Mouse (Mus musculus): Measurements from ENCODE around the gene Prrg2.

The Prrg2 gene

DNA sequence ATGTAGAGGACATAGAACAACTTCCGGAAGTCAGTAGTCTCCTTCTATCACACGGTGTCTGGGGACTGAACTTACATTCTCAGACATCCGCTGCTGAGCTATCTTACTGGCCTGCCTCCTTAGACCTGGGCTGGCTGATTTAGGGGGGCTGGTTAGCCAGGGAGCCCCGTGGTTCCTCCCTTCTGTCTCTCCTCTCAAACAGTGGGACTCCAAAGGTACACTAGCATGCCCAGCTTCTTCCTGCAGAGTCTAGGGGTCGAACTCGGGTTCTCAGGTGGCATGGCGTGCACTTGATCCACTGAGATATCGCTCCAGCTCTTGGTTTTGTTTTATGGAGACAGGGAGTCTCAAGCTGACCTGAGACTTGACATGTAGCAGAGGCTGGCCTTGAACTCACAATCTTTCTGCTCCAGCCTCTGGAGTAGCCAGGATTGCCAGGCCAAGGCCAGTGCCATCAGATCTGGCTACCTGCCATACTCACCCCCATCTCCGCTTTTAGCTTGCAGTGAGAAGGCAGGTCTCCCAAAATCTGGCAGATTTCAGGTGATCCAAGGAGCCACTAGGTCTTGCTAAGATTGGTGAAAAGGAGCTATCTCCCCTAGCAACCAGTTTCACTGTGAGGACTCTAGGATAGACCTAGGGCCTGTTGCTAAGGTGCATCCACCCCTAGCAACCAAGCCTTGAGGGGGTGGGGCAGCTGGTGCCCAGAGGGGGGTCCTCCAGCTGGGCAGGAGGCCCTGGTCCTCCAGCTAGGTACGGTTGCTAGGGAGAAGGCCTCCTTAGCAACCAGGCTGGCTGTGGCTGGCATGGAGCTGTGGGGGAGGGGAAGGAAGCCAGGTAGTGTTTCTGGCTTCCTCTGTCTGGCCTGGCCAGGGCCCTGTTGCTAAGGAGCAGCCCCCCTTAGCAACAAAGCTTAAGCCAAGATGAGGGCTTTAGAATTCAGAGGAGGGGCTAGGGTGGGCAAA lies 3.6 kb downstream of the Prrg2 start:
- DNase-seq (ENCODE audit: low read depth, low spot score): peak; percentile 69

DNA sequence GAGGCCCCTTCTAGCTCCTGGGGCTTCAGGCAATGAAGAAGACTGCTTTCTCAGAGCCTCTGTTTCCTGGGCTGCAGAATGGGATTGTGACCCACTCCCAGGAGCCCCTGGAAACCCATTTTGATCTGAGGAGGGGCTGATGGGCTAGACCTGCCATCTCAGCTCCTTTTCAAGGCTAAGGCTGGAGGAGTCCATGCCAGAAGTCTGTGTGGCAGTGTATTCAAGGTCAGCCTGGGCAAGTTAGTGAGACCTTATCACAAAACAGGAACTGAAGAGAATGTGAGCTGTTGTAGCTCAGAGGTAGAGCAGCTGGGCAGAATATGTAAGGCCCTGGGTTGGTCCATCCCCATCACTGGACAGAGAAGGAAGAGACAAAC lies 5.5 kb downstream of the Prrg2 start:
- DNase-seq (ENCODE audit: low read depth, low spot score): no peak

DNA sequence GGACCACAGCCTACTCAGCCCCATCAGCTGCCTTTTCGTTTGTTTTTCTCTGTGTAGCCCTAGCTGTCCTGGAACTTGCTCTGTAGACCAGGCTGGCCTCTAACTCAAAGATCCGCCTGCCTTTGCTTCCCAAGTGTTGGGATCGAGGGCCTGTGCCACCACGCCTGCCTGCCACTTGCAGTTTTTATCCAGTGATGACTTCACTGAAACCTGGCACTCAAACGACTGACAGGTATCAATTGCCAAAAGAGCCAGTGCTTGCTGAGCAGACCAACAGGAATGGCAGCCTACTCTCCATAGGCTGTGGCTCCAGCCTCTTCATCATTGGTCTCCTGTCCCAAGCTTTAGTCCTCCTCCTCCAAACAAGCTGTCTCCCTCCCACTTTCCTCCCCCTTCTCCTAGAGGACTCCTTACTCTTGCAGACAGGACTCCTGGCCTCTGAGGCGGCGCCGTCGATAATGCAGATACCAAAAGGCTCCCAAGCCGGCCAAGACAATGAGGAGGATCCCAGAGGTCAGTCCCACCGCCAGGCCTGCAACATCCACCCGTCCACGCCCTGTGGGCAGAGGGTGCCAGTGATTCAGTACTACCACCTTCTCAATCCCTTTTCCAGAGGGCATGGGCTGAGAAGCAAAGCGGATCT lies 6.0 kb downstream of the Prrg2 start:
- no peak for DNase-seq (ENCODE audit: low read depth, low spot score)

DNA sequence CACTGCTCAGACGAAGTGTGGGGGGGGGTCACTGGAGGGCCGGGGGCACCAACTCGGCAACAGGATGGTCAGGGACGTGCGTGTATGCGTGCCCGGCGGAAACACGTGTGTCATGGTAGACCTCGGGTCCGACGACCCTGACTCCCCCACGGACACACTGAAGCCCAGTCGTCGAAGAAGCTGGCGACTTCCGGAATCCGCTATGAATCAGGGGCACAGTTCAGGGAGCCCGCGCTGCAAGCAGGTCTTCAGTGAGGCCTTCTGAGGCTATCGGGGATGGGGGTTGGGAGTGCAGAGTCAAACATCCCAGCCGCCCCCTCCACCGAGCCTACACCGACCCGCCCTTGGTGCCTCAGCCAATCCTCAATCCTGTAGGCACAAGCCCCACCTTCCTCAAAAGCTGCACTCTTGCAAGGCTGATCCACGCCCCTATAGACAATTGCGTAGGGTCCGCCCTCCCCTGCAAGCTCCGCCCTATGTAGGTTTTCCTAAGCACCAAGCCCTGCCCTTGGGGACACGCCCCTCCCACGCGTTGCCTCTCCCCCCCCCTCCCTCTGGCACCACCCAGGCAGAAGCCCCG lies 8.5 kb downstream of the Prrg2 start:
- DNase-seq (ENCODE audit: low read depth, low spot score): peak; percentile 100

DNA sequence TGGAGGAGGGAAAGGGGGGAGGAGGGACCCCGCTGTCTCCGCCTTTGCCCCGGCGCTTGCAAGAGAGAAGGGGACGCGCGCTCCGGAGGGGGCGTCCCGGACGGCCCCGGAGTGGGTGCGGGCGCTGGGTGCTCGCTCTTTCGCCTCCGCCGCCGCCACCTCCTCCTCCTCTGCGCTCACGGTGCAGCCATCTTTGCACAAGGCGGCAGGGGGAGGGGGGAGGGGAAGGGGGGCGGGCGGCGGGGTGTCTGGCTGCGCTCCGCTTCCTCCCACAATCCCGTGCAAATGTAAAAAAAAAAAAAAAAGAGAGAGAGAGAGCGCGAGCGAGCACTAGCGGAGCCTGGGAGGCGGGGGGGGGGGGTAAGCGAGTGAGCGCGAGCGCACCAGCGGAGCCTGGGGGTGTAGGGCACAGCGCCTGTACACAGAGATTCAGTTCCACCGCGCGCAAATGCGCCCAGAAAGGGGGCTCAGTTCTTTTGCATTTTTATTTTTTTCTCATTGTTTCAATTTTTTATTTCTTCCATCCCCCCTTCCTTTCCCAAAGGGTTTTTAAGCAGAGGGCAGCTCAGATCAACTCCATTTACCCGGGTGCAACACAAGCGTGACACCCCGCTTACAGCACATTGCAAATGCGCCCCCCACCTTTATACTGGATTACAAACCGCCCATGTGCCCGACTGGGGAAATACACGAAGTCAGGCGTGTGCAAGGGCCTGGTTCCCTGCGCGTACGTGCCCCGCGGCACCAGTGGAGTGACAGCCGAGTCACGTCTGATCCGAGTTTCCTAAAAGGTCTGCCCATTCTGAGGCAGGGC lies 9.2 kb downstream of the Prrg2 start:
- peak; percentile 79 for DNase-seq (ENCODE audit: low read depth, low spot score)

DNA sequence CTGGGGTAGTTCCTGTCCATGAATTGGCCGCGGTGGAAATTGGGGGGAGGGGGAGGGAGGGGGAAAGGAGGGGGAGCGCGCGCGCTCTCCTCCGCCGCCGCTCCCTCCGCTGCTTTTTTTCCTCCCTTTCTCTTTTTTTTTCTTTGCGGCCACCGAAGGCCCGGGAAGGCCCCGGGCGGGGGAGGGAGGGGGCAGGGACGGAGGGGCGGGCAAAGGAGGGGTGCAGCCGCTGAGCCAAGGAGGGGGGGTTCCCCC lies 9.7 kb downstream of the Prrg2 start, which contains the start of gene Prr12:
TSS of gene Prr12 (minus strand) at position 20 of the 255 bp plus-strand sequence.
- DNase-seq (ENCODE audit: low read depth, low spot score): no peak

DNA sequence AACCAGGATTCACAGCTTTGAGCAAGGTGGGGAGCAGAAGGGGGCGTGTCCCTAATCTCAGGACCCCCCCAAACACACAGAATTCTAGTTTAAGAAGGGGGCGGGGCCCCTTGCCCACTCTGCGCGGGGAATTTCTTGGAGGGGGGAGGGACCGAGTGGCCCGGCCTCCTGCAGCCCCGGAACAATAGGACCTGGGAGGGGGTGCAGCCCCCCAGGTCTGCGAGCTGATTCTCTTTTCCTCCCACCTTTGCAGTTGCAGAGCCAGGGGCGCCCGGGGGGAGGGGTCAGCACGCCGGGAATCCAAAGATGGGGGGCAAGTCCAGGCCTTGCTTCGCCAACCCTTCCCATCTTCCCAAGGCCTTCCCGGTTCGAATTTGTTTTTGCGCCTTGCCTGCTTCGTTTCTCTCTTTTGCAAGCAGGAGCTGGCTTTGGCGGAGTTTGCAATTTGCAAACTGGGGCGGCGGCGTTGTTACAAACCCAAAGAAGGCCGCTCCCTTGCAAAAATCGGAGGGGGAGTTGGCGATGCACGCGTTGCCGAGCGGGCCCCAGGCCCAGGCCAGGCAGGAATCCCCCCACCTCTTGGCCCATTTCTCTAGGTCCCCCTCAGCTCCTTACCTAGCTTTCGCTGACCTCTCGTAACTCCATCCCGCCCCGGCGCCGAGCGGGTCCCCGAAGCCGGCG lies 10.2 kb downstream of the Prrg2 start:
- DNase-seq (ENCODE audit: low read depth, low spot score): peak; percentile 68

DNA sequence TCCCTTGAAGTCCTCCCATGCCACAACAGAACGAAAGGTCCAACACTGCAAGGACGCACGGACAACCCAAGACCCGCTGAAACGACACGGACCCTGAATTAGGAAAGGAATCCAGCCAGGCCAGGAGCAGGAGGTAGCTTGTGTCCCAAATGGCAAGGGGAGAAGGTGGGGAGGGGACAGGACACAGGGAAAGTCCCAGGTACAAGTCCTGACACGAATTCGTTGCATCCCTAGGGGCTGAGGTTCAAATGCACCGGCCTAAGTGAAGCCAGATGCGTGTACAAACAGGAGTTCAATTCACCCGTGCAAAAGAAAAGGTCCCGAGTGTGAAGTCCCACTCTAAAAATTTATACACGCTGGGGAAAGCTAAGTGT lies 10.9 kb downstream of the Prrg2 start:
- DNase-seq (ENCODE audit: low read depth, low spot score): no peak

DNA sequence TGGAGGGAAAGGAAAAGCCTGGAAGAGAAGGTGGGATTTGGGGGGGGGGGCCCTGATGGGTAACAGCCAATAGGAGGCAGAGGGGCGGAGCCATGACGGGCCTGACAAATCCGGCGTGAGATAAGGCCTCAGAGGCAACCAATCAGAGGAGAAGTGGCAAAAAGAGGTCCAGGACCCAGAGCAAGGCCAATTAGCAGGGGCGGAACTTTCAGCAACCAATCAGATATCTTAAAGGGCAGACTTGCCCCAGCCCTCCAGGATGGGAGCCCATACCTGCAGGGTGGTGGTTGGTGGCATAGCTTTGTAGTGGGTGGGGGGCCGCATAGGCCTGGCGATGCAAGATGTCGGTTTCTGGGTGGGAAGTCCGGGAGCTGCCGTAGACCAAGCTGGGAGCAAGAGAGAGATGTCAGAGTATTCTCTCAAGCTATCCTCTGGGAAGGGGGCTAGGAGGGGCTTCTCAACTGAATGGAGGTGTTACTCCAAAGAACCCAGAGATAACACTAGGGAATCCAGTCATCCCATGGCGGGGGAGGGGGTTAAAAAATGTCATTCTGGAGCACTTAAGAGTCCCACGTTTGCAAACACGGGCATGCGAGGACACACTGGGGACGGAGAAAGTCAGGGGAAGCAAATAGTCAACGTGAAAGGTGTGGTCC lies 11.4 kb downstream of the Prrg2 start:
- DNase-seq (ENCODE audit: low read depth, low spot score): peak; percentile 99

DNA sequence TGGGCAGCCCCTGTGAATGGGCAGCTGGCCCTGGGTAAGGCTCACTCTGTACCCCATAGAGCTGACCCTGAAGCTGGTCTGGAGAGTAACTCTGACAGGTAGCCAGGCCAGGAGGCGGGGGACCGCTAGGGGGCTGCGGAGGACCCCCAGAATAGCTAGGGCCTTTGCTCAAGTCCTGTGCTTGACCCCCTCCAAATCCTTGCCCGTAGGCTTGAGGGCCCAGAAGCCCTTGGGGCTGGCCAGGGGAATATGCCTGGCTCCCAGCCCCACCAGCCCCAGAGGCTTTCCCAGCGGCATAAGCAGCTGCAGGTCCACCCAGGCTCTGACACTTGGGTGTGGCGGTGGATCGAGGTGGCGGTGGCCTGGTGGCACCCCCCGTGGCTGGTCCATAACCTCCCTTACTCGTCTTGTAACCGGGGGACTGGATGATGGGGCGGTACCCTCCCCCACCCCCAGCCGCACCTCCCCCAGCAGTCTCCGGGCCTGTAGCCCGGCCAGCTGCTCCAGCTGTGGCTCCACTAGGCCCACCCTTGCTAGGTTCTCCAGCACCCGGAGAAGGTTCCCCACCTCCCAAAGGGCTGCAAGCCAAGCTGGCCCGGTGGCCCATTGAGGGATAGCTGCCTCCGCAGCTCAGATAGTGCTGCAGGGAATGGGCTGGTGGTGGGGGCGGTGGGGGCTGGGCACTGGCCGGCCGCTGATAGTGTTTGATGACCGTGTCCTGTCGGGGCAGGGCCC lies 13.4 kb downstream of the Prrg2 start:
- DNase-seq (ENCODE audit: low read depth, low spot score): no peak

DNA sequence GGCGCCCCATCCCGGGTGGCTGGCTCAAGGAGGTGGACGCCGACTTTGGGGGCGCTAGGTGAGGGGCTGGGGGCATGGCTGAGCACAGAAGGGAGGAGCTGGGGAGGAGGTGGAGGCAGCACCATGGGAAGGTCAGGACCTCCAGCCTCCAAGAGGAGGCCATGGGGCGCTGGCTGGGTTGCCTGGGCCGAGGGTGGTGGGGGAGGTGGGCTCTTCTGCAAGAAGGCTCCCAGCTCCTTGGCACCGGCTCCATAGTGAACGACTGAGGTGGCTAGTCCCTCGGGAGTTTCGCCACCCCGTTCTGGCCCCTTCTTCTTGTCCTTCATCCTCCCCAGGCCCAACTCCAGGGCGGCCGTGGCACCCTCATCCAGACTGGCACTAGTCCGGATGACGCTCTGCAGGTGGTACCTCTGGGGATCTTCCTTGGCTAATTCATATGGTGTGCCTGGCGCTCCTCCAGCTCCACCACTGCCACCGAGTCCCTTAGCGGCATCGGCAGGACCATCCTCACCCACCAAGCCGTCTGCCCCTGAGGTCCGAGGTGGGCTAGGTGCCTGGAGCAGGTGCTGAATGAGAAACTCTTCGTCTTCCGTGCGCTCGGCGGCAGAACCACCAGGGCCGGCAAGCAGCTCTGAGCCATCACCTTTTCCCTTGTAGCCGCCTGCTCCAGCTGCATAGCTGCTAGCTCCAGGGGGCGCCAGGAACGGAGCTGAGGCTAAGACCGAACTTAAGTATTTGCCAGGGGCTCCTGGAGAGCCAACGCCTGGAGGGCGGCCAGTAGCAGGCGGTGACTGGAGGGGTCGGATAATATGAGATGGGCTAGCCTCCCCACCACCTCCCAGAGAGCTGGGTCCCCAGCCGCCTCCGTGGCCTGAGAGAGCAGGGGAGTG lies 14.2 kb downstream of the Prrg2 start:
- peak; percentile 55 for DNase-seq (ENCODE audit: low read depth, low spot score)

DNA sequence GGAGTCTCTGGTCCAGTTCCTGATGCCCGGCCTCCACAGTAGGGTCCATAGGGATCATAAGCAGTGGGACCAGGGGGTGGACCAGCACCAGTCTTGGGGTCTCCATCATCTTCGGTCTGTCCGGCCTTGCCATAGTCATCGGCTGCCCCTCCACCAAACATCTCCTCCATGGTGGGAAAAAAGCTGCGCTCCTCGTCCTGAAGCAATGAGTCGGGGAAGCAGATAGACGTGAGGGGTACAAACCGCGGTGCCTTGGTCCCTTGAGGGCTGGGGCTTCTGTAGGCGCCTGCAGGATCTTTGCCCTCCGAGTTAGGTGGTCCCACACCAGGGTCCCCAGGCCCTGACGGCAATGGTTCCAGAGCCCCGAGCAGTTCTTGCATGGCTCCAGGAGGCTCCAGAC lies 15.0 kb downstream of the Prrg2 start:
- DNase-seq (ENCODE audit: low read depth, low spot score): no peak

DNA sequence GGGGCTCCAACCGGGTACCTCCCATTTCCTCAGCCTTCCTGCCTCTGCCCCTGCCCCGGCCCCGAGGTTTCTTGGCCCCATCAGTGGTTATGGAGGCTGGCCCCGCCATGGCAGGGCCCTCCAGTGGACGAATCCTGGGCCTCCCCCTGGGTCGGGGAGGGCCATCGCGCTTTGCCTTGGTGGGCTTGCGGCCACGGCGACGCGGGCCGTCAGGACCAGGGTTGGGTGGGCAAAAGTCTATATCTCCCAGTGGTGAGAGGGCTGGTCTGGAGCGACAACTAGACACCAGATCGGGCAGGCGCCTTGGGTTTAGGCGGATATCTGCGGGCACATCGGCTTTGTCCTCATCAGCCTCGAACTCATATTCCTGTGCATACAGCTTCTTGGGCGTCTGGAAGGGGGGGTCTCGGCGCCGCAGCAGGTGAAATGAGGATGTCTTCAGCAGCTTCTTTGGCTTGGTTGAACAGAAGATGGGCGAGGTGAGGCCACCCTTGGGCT lies 15.6 kb downstream of the Prrg2 start:
- no peak for DNase-seq (ENCODE audit: low read depth, low spot score)

DNA sequence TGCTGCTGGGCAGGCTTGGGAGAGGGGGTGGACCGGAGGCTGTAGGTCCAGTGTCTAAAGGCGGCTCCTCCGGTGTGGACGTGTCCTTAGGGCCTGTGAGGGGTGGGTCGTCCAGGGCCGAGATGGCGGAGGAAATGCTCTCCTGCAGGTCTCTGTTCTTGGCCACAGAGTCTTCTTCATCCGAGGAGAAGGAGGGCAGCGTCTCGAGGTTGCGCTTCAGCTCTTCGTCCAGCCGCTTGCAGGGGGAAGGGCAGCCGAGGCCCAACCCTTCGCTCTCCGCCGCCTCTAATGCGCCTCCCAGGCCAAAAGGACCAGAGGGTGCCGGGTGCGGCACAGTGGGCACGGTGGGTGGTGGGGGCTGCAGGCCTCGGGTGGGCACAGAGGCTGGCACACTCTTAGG lies 16.7 kb downstream of the Prrg2 start:
- DNase-seq (ENCODE audit: low read depth, low spot score): no peak

DNA sequence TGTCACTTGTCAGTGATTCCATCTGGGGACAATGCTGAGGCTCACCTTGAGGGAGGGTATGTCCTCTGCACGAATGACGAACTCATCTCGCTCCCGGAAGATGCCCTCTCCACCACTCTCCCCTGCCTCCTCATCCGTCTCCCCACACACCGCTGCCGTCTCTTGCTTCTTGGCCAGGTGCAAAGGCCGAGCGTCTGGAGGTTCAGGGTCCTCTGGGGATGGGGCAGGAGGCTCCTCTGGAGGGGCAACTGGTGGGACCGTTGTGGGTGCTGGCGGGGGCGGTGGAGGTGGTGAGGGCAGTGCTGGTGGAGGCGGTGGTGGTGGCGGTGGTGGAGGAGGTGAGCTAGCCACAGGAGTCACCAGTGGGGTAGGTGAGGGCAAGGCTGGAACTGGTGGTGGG lies 19.2 kb downstream of the Prrg2 start:
- no peak for DNase-seq (ENCODE audit: low read depth, low spot score)

DNA sequence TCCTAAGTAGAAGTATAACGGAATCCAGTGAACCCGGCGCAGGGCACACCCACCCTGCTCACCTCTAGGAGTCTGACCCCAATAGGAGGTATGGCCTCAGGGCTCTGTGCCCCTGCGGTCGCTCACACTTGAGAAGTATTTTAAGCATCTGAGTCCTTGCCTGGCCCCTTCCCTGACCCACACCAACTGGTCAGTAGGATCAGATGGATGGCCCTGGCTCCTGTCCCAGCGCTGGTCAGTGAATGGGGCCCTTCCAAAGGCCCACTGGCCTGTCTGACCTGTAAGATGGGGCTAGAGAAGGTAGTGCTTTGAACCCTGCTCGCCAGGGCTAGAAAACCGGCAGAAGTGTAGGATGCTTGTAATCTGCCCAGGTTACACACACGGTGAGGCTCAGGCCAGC lies 21.6 kb downstream of the Prrg2 start:
- DNase-seq (ENCODE audit: low read depth, low spot score): no peak

DNA sequence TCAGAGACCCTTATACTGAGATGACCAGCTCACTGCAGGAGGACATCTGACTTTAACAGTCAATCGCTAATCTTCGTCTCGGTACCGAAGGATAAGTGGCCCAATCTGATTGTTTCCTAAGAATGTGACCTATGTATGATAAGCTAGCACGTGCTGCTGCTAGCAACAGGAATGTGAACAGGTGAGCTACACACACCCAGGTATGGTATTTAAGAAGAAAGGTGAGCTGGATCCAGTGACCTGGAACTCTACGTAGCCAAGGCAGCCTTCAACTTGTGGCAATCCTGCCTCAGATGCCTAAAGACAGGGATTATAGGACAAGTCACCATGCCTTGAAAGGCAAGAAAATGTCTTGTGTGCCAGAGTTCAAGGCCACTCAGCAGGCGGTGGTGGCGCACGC lies 24.1 kb downstream of the Prrg2 start:
- no peak for DNase-seq (ENCODE audit: low read depth, low spot score)

DNA sequence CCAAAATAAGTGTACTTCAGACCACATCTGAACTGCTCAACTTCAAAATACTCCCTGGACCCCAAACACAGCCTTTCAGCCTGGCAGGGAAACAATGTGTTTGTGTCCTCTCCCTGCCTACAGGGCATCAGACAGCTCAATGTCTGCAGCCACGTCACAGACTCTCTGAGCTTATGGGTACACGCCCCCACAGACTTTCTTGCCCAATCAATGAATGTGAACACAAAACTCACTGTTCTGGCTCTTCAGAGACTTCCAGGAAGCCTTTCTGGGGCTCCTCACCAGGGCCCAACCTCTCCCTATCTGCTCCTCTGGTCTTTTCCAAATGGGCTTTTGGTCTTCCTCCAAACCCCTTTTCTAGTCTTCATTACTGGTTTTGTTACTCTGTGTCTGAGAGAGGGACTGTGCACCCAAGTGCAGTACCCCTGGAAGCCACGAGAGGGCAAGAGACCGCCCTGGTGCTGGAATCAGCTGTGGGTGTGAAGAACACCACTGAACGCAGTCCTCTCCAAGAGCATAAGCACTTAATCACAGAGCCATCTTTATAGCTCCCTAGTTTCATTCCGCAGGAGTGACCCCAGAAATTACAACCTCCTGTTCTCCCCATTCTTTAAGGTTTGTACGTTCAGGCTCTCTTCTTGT lies 24.6 kb downstream of the Prrg2 start:
- DNase-seq (ENCODE audit: low read depth, low spot score): peak; percentile 84

DNA sequence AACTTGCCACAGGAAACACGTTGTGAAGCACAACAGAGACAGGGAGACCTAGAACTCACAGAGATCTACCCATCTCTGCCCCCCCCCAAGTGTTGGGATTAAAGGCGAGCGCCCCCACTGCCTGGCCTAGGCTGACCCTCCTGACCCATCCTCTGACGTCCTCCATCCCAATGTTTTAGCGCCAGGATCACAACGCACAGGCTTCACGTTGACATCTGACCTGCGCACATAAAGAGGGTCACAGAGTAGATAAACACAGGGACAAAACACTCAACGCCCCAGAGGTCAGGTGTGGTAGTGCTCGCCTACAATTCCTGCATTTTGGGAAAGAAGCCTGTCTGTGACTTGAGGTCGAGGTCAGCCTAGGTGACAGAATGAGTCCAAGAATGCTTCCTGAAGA lies 25.8 kb downstream of the Prrg2 start:
- no peak for DNase-seq (ENCODE audit: low read depth, low spot score)
